Mouse (Mus musculus) ovary, postnatal 10 days (tissue): ENCODE measurements around the gene Pkp4.
"Not testable (repeated sequence)": the region's sequence is repeated elsewhere in the genome, so short reads cannot be mapped to it uniquely, and the experiment has no call there.

Experiments used
- DNase-seq: peaks from one replicate; pipeline ENCODE4 v3.0.0; 2022; ENCODE audit warnings: low spot score

The Pkp4 gene

GRCm38 (mm10) chr2:59339776-59340539 is 179.3 kb downstream of the Pkp4 start:
- no peak for DNase-seq

- DNase-seq = no peak
Observed at GRCm38 (mm10) chr2:59340878-59341277, 180.2 kb downstream of the Pkp4 start.

DNA sequence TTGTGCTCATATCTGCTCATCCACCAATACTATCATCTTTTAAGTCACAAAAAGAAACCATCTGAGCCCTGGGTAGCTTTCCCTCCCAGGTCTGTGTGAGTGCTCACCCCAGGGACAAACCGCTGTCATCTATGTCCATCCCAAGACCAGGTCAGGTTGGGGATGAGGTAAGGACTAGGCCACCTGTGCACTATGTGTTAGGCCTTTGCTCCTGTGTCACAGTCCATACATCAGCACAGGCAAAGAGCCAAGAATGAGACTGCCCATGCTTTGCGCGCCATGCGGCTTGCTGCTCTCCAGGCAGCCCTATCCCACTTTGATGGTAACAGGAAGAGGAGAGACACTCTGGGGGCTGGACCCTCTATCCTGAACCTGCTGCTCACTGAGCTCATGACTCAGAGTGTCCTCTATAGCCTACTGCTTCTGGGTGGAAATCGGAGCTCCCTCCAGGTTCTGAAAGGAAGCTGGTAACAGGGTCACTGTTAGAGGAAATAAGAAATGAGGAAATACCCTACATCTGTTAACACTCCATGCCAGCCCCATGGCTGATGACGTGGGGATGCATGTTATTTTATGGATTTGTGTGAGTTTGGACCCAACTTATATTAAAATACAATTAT is 182.1 kb downstream of the Pkp4 start:
- DNase-seq = no peak

- DNase-seq = no peak
Observed at GRCm38 (mm10) chr2:59343834-59344233, 183.2 kb downstream of the Pkp4 start.

- DNase-seq = no peak
Observed at GRCm38 (mm10) chr2:59344699-59345098, 184.0 kb downstream of the Pkp4 start.

GRCm38 (mm10) chr2:59345141-59345839 is 184.6 kb downstream of the Pkp4 start:
- no peak for DNase-seq

DNA sequence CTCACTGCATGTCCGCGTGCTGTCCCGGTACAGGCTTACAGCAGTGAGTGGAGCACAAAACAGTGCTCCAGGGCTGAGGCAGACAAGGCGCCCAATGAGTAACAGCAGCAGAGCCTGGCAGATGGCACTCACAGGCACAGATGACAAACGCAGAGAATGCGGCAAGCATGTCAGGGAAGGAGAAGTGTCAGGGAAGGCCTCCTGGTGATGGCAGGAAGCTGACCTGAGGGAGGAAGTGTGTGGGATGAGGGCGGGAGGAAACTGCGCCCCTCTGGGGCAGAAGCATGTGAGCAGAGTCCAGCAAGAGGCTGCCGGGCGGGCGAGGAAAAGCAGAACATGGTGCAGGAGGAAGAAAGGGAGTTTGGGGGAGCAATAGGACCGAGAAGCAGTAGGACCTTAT is 185.8 kb downstream of the Pkp4 start:
- no peak for DNase-seq

GRCm38 (mm10) chr2:59348585-59348984 is 187.9 kb downstream of the Pkp4 start:
- no peak for DNase-seq

GRCm38 (mm10) chr2:59350094-59350493 is 189.4 kb downstream of the Pkp4 start:
- no peak for DNase-seq

- DNase-seq = no peak
Observed at GRCm38 (mm10) chr2:59351303-59352099, 190.9 kb downstream of the Pkp4 start.

DNA sequence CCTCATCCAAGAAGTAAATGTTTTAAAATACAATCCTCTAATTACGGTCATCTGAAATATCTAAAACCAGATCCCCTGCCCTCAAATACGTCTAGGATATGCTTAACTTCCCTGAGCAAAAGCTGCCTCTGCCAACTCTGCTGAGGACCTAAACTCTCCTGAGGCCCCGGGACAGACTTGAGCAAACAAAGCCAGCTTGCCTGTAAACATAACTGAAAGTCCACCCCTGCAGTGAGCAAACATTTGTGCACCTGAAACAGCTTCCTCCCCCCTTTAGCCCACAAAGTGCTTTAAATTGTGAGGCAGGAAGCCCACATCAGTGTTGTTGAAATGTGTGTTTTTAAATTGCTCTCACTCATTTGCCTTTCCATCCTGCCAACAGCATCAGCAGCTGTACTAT is 193.2 kb downstream of the Pkp4 start:
- DNase-seq = no peak

GRCm38 (mm10) chr2:59355531-59356289 is 195.1 kb downstream of the Pkp4 start:
- no peak for DNase-seq

- DNase-seq = no peak
Observed at GRCm38 (mm10) chr2:59359760-59360342, 199.2 kb downstream of the Pkp4 start.

DNA sequence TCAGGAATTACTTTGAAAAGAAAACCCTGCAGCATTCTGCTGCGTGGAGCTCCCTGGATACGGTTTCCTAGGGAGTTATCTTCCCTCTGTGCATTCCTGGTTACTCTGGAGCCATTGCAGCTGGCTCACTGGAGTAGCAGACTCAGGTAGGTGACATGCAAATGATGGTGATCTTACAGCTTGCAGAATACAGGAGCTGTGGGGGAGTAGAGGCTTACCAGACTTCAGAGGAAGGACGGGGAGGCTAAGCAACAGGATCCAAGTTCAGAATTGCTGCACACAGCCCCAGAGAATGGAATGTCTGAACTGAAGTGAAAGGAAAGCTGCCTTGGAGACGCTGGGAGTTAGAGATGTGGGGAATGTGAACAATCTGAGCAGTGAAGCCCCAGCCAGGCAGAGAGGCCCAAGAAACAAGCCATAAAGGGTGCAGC is 200.7 kb downstream of the Pkp4 start:
- no peak for DNase-seq

DNA sequence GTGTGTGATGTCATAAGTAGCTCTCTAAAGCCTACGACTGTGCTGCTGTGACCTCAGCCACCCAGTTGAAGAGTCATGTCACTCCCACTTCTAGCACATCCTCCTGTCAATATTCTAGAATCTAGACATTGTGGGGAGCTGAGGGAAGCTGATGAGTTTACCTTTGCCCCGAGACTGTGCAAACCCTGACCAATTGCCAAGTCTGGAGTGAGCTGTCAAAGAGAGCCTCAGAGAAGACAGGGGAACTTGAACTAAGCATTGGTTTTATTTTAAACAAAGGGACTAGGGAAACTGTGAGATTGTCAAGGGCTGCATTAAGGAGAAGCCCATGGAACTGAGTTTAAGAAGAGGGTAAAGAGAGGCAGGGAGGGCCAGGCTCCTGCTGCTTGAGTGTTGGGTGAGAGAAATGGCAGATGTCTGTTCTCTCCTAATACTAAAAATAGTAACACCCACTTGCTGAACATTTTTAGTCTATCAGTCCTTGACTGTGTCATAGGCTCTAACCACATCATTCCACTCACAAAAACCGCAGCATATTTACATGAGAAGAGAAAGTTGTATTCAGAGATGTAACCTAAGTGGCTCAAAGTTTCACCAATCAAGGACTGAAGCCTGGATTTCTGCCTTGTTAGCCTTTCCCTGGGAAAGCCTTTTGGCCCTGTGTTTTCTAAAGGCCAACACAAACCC is 203.6 kb downstream of the Pkp4 start:
- no peak for DNase-seq

DNA sequence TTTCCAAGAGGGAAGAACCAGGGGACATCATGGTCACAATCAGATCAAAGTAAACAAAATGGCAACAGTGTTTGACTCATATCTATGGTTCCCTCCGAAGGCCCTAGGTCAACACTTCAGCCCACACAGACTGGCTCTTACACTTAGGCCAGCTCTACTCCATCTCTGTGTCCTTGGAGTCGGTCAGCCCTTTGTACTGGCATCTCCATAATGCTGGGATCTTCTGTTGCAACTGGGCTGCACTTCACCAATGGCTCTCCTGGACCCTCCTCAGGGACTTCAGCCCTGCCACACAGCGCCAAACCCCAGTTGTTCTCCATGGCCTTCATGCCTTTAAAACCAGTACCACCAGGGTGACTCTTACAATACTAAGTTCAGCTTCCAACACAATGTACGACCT is 206.5 kb downstream of the Pkp4 start:
- no peak for DNase-seq

- no peak for DNase-seq
Observed at GRCm38 (mm10) chr2:59373113-59373512, 212.5 kb downstream of the Pkp4 start.

- DNase-seq = no peak
Observed at GRCm38 (mm10) chr2:59378096-59378495, 217.4 kb downstream of the Pkp4 start.

GRCm38 (mm10) chr2:59378861-59379260 is 218.2 kb downstream of the Pkp4 start:
- DNase-seq = not testable (repeated sequence)

DNA sequence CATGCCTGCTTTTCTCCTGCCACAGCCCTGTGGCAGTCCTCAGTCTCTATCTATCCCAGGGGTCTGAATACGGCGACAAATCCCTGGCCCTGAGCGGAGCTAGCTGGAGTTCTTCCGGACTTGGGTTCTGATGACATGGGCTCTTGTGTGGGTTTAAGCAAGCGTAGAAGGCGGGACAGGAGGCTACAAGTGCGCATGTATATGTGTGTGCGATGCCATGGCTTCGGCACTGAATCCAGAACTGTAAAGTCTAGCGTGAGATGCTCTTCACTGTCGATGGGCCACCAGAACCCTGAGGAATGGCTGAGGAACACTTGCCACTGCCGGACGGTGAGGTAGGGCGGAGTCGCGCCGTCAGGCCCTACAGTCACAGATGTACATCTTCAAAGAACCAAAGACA is 222.6 kb downstream of the Pkp4 start:
- DNase-seq = no peak
